Mouse (Mus musculus) frontal cortex, postnatal 36 days (tissue): ENCODE results near the gene Pard3b.
A peak's percentile ranks its signal among the peaks of the same experiment; 100 is the strongest.

Experiments
- DNase-seq, 2 experiments: peaks; one replicate each; pipeline ENCODE4 v3.0.0; 2022; ENCODE audit warnings: low spot score in 2 of 2

Gene Pard3b

GRCm38 (mm10) chr1:62244191-62244984 lies 605.8 kb downstream of the Pard3b start:
- DNase-seq: no peak

DNA sequence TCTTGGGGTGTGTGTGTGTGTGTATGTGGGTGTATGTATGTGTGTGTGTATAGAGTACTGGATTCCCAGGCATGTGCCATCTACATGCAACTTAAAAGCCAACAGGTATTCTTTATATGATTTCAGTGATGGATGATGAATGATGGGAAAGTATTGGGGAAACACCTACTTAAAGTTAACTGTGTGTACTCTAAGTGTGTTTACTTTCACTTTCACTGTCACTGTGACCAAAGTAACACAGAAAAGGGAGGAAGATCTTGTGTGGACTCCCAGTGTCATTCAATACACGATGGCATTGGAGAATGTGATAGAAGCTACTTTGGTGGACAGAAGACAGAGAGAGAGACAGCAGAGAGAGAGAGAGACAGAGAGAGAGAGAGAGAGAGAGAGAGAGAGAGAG lies 613.8 kb downstream of the Pard3b start:
- DNase-seq: no peak

DNA sequence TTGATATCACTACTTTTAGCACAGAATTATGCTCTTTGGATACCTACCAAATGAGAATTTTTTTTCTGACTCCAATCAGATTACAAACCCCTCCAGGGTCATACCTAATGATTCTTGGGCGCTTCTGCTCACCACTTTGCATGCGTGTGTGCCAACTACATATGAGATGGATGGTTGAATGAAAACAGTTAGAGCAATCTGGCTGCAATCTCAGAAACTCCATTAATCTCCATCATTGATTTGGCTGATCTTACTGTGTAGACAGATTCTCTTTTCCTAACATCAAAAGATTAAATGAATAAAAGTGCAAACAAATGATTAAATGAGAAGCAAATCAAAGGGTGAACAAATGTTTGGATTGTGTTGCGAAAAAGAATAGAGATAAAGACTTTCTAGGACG lies 615.7 kb downstream of the Pard3b start:
- no peak for DNase-seq

- no peak for DNase-seq
Measured at GRCm38 (mm10) chr1:62254888-62255287, 616.3 kb downstream of the Pard3b start.

DNA sequence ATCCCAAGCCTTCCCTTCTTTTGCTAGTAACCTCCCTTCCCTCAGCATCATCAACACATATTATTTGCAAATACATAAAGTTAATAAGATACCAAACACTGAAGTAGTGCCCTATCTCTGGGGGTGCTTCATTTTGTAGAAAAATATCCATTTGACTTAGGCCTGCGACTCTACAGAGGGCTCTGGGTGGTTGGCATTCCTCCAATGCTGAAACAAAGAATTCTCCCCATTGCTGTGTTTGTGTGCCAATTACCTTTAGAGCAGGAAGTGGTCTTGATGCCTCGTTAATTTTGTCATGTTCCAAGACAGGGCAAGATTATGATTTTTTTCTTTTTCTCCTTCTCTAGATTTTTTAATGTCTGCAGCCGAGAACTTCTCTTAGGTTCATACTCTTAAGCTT lies 637.8 kb downstream of the Pard3b start:
- DNase-seq: no peak

DNA sequence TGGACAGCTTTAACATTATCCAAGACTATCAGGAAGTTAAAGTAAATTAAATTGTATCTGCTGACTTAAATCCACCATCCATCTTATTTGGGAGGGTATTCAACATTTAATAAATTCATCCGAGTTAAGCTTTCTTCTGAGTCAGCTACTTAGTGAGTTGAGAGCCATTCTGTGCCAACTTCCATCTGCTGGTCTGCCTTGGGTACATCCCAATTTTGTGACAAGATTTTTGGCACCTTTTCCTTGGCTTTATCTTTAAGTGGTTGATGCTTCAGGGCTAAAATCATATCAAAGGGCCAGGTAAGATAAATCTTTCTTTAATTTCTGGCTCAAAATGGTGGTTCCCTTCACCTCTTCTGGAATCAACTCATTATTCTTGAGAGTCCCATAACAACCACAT lies 640.0 kb downstream of the Pard3b start:
- no peak for DNase-seq

DNA sequence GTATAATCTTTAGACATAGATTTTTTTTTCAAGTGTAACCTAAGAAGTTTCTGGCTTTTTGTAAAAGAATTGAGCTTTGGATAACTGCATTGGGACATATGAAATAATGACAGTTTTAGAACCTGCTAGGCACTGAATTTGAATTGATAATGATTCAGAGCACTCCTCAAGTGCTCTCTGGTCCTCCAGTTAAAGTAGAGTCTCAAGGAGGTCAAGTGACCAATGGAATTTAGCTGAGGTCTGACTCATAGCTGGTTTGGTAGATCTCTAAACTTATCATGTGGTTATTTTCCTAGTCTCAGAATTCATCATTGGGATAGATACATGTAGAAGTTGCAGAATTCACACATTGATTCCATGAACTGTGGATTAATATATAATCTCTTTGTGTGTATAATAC lies 642.0 kb downstream of the Pard3b start:
- DNase-seq: no peak

GRCm38 (mm10) chr1:62282835-62283234 lies 644.2 kb downstream of the Pard3b start:
- no peak for DNase-seq

GRCm38 (mm10) chr1:62283624-62284023 lies 645.0 kb downstream of the Pard3b start:
- no peak for DNase-seq

DNA sequence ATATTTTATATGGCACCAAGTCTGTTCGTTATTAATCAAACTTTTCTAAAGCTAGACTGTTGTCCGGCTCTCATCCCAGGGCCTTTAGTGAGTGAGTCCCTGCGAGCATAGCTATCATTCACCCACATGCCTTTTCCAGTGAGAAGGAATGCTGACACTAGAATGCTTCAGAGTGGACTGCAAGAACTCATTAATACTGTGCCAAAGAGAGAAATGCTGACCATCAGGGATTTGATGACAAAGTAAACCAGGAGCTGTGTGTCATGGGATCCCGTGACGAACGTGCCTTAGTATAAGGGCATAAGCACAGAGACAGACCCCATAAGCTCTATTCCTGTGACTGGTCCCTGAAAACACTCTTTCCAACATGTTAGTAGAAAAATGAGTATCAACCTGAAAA lies 670.8 kb downstream of the Pard3b start:
- no peak for DNase-seq

DNA sequence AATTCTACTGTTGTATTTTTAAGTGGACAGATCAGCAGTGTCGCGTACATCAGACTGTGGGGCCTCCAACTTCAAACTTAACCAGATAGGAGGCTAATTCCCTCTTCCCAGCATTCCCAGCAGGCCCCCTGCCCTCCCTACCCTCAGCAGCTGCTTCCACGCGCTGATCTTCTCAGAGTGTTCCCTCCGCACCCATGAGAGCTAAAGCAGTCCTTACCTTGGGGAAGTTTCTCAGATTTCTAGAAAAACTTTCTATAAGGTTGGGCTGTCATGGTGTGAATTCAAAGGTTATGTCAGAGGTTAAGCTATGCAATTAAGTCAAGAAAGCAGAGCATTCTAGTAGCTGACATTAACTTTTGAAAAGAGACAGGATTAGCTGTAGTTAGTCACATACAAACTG lies 686.6 kb downstream of the Pard3b start:
- DNase-seq: no peak

DNA sequence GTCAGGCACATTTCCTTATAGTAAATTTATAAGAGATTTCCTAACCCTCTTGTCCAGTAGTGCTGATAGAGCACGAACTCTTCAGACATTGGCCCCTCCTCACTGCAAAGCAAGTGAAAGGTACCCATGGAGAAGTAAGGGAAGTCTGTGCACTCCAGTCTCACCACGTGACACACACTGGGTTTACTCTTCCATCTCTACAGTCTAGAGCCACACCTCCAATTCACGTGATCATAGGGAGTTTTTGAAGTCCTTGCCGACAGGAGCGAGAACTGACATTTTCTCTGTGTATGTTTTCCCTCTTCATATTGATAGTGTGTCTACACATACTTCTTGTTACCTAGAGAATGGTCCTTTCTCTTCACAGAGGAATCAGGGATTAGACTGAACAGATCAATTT lies 689.1 kb downstream of the Pard3b start:
- DNase-seq: no peak

- no peak for DNase-seq
Measured at GRCm38 (mm10) chr1:62328808-62329207, 690.2 kb downstream of the Pard3b start.

GRCm38 (mm10) chr1:62333016-62333415 lies 694.4 kb downstream of the Pard3b start:
- no peak for DNase-seq

DNA sequence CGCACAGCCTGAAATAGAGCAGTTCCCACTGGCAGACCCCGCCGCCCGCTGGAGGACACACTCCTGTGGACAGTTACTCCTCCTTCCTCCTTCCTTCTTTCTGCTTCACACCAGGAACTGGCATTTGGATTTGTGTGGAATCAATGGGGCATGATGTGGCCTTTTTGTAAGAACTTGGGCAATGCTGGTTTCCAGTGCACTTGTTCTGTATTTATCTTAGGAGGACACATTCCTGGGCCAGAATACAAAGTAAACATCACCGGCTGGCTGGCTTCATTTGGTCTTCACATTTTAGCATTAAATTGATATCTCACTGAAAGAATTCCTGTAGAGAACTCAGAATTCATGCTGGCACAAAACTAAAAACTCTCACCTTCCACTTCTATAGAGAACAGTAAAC lies 695.6 kb downstream of the Pard3b start:
- no peak for DNase-seq

DNA sequence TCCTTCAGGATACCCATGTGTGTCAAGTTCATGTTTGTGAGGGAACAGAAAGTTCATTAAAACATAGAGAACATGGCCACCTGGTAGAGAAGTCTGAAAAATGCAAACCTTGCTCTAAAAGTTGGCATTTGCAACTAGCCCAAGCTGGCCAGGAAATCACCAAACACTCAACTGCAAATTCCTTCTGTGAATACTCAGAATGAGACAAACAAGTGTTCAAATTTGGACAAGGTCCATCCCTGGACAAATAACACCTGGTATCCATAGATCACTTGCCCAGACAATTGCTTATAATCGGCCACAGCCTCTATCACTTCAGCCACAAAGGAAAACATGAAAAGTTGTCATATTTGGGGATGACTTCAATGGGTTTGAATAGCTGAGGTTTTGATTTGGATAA lies 701.6 kb downstream of the Pard3b start:
- DNase-seq: no peak

- no peak for DNase-seq
Measured at GRCm38 (mm10) chr1:62344286-62344685, 705.7 kb downstream of the Pard3b start.

DNA sequence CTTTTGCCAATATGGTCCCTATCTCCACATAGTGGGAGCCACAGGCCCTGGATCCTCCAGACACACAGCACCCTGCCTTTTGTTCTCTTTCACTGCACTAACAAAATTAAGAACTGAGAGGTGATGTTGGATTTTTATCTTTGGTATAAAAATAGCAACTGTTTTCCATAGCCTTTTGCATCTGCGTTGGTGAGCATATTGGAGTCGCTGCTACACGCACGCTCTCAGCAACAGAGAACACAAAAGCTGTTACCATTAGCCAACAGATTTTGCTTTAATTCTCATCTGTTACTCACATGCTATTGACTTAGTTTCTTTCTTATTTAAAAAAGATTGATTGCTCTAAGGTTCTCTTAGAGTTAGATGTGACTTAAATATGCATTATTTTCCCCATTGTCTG lies 709.7 kb downstream of the Pard3b start:
- peak in 1 of 2 experiments; percentile 1 for DNase-seq

GRCm38 (mm10) chr1:62355496-62355895 lies 716.9 kb downstream of the Pard3b start:
- DNase-seq: no peak

DNA sequence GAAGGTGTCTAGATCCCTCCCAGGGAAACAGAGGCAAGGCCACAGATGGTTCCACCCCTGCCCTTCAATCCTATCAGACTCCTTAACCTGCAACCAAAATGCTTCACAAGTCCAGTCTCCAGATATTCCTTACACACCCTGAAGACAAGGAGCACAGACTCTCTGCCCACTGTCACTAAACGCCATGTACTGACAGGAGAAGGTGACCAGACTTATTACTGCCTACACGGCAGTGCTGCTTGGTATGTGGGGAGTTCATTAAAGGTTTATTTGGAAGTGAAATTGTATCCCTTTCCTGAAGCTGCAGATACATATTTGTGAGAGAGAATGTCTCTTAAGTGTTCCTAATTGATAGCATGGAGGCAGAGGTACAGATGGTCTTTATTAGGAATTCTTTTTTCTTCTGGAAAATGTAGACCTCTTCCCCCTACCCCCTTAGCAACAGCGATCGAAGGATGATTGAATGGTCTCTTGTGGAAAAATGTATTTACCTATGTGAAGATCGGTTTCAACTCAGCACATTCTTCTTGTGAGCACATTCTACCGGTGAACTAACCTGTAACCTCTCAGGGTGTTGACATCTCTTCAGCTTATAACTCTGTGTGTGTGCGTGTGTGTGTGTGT lies 735.9 kb downstream of the Pard3b start:
- DNase-seq: no peak

- no peak for DNase-seq
Measured at GRCm38 (mm10) chr1:62378335-62378734, 739.7 kb downstream of the Pard3b start.

DNA sequence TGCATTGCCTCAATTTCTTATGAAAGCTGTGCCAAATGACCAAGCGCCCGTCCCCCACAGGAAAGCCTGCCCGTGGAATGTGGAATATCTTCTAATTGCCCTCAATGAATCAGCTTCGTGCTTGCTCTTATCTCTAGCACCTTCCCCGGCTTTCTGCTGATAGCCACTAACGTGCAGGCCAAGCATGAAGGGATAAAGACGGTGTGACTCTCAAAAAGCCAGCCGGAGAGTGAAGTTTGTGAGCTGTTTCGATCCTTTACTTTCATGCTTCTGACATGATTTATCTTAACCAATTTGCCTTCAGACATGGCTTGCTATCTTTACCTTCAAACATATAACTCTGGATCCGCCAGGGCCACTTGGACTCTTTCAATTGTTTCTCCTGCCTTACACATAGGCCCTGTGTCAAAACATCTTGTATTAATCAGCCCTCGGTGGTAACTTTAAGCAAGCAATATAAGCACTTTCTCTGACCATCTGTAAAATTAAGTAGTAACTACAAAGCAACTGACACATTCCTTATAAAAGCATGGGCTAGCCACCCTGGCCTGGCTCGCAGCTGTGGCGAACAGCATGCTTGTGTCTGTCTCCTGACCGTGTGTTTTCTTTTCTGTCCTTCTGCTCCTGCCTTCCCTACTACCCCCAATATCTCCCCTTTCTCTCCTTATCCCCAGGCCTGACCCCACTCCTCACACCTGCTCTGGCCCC lies 744.3 kb downstream of the Pard3b start:
- DNase-seq: no peak

DNA sequence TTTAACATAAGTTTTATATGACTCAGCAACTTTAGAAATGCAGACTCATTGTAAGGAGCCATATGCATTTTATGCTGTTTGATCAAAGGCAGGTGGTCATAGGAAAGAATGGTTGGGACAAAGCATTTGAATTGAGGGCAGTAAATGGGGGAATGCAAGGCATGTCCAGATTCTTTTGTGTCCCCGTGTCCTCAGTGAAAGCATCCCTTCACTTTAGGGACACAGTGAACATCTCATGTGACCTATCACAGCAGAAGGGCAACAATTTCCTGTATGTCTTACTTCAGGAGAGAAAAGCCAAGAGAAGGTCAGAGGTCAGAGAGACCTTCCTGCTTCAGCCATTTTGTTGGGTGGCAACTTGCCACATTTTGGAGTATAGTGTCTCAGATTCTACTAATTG lies 745.6 kb downstream of the Pard3b start:
- DNase-seq: no peak
